Mouse (Mus musculus): ENCODE results near the gene Pigyl. TPM values are rescaled to one million over a fixed set of nuclear protein-coding genes. Genes with fewer than 3 reads are reported as not detected.

The Pigyl gene
- total RNA-seq, 2 experiments from 2014 or later = 33.1 to 51.9 TPM

- intact Hi-C loops (cut with DNase I) = no loop called here
- no peak for DNase-seq (ENCODE audit: low spot score in 2 of 2)
Measured at GRCm38 (mm10) chr9:22165964-22166363, 9.3 kb downstream of the Pigyl start.

- DNase-seq (ENCODE audit: low spot score in 2 of 2) = no peak
- intact Hi-C loops (cut with DNase I) = no loop called here
Measured at GRCm38 (mm10) chr9:22166686-22167085, 10.0 kb downstream of the Pigyl start.

GRCm38 (mm10) chr9:22167751-22168150 lies 11.1 kb downstream of the Pigyl start:
- intact Hi-C loops (cut with DNase I) = no loop called here
- no peak for DNase-seq (ENCODE audit: low spot score in 2 of 2)

- intact Hi-C loops (cut with DNase I) = no loop called here
Measured at GRCm38 (mm10) chr9:22169327-22169726, 12.7 kb downstream of the Pigyl start.

GRCm38 (mm10) chr9:22172318-22172717 lies 15.7 kb downstream of the Pigyl start:
- intact Hi-C loops (cut with DNase I) = no loop called here

More at GRCm38 (mm10) chr9:22169327-22169726, 12.7 kb downstream of the Pigyl start:
- DNase-seq (ENCODE audit: low spot score in 2 of 2) = no peak

GRCm38 (mm10) chr9:22188025-22188611 lies 31.5 kb downstream of the Pigyl start, which contains the start of gene Zfp872:
TSS of gene Zfp872 (plus strand) at chr9:22188090.
- DNase-seq (ENCODE audit: low spot score in 2 of 2) = peak; percentile 39 to 51

More at GRCm38 (mm10) chr9:22172318-22172717, 15.7 kb downstream of the Pigyl start:
- no peak for DNase-seq (ENCODE audit: low spot score in 2 of 2)

GRCm38 (mm10) chr9:22196412-22196811 lies 39.8 kb downstream of the Pigyl start:
- no peak for DNase-seq (ENCODE audit: low spot score in 2 of 2)
- intact Hi-C loops (cut with DNase I) = no loop called here

More at GRCm38 (mm10) chr9:22188025-22188611, 31.5 kb downstream of the Pigyl start, which contains the start of gene Zfp872:
- intact Hi-C loops (cut with DNase I) = no loop called here

Small RNA genes lying within 50 kb of the gene (microRNA-seq; reads per million reads assigned to microRNA genes)
- gene Mir7084 = 0 to 0.53 reads per million in 2 experiments

Other genes starting within 250 kb of the Pigyl start
- gene Rab3d, start 238.7 kb upstream of the Pigyl start, total RNA-seq (2021) = 10 to 100 TPM; 17.5 to 24.8 TPM
- gene Ccdc159, start 229.4 kb upstream of the Pigyl start, total RNA-seq (2021) = 10 to 100 TPM; 12.5 to 14.7 TPM
- 10 to 100 TPM; 28.0 to 33.5 TPM for gene Tmem205, start 229.3 kb upstream of the Pigyl start, total RNA-seq (2021)
- 100 to 1,000 TPM; 262 to 263 TPM for gene Plppr2, start 219.8 kb upstream of the Pigyl start, total RNA-seq (2021)
- 10 to 100 TPM; 14.4 to 15.0 TPM for gene Swsap1, start 201.1 kb upstream of the Pigyl start, total RNA-seq (2021)
- 1 to 10 TPM; 1.4 to 3.4 TPM for gene Epor, start 193.3 kb upstream of the Pigyl start, total RNA-seq (2021)
- 1 to 10 TPM; 1.7 to 2.4 TPM for gene Rgl3, start 167.4 kb upstream of the Pigyl start, total RNA-seq (2021)
- gene Ccdc151, start 154.2 kb upstream of the Pigyl start, total RNA-seq (2021) = 1 to 10 TPM; 7.3 to 7.7 TPM
- 100 to 1,000 TPM in 1 of 2 experiments, 10 to 100 TPM in 1; 98.9 to 102 TPM for gene Prkcsh, start 154.0 kb upstream of the Pigyl start, total RNA-seq (2021)
- 100 to 1,000 TPM; 155 to 168 TPM for gene Elavl3, start 104.8 kb upstream of the Pigyl start, total RNA-seq (2021)
- gene Gm49318, start 85.6 kb upstream of the Pigyl start, total RNA-seq (2021) = 1 to 10 TPM; 1.4 to 3.7 TPM
- 10 to 100 TPM; 19.0 to 21.6 TPM for gene Zfp653, start 85.5 kb upstream of the Pigyl start, total RNA-seq (2021)
- gene Ecsit, start 71.4 kb upstream of the Pigyl start, total RNA-seq (2021) = 10 to 100 TPM; 41.5 to 43.2 TPM
- gene Cnn1, start 57.6 kb upstream of the Pigyl start, total RNA-seq (2021) = under 1 TPM; 0.88 to 0.93 TPM
- 10 to 100 TPM; 62.0 to 64.2 TPM for gene Elof1, start 39.7 kb upstream of the Pigyl start, total RNA-seq (2021)
- under 1 TPM; 0.40 to 0.53 TPM for gene Acp5, start 21.1 kb upstream of the Pigyl start, total RNA-seq (2021)
- gene Zfp872, start 31.2 kb downstream of the Pigyl start, total RNA-seq (2021) = under 1 TPM in 1 of 2 experiments, not detected in 1; 0.24 TPM
- gene Zfp809, start 68.9 kb downstream of the Pigyl start, total RNA-seq (2021) = 10 to 100 TPM; 17.5 to 18.6 TPM
- gene Zfp599, start 103.0 kb downstream of the Pigyl start, total RNA-seq (2021) = 1 to 10 TPM; 2.8 TPM
- gene Zfp810, start 150.8 kb downstream of the Pigyl start, total RNA-seq (2021) = 10 to 100 TPM; 15.9 to 17.4 TPM
- 1 to 10 TPM; 4.2 to 4.6 TPM for gene Anln, start 232.3 kb downstream of the Pigyl start, total RNA-seq (2021)